Mouse (Mus musculus) thymus, adult 2 months (tissue): Measurements from ENCODE around the gene Rtkn2.

ENCODE experiments used
- CTCF ChIP-seq: fragments of 200-500 bp; IDR thresholded peaks from 2 replicates; pipeline ENCODE4 v1.5.1; 2012; ENCODE audit warnings: mild to moderate bottlenecking, control low read depth, low read length, moderate library complexity, borderline replicate concordance; ENCODE audit not compliant: control insufficient read depth, poor library complexity, insufficient read depth; ENCODE audit errors: extremely low read depth
- POLR2A ChIP-seq: fragments of 200-500 bp; IDR thresholded peaks from 2 replicates; pipeline ENCODE4 v1.6.1; 2012; ENCODE audit warnings: mild to moderate bottlenecking, low read length, control low read depth, moderate library complexity; ENCODE audit not compliant: control insufficient read depth, poor library complexity, insufficient read depth; ENCODE audit errors: extremely low read depth

DNA sequence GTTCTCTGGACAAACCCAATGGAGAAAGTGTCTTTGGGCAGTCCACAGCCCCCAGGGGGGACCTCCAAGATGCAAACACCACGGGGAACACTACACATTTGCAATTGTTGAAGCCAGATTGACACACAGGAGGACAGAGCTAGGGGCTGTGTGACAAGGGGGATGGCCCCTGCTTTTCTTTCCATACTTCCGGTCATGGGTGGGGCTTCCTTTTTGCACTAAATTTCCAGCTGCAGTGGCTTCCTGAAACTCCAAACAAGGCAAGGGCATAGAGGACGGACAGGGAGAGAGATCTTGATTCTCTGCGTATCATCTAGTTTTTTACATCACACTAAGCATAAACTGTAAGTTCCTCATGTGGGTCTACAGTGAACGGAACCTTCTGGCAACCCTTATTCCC is 88.6 kb downstream of the Rtkn2 start:
- TF ChIP-seq POLR2A (no peak), CTCF (no peak)
